Mouse (Mus musculus) midbrain, postnatal 0 days (tissue): ENCODE data around the gene Pde1b. TPM values are rescaled to one million over a fixed set of nuclear protein-coding genes. Genes with fewer than 3 reads are reported as not detected.

Experiments
- ATAC-seq: fragments of 200-750 bp; cut with Nextera tagmentation; 2 replicates; pipeline ENCODE4 v1.8.0; 2017; ENCODE audit warnings: moderate number of reproducible peaks, mild to moderate bottlenecking, moderate TSS enrichment, moderate library complexity; ENCODE audit not compliant: low FRiP score
- DNase-seq: peaks from one replicate; pipeline ENCODE4 v3.0.0-alpha.2; 2015; ENCODE audit warnings: low spot score
- H3K27ac ChIP-seq: fragments of 300-500 bp; sonication (generic); 2 replicates; pipeline ENCODE4 v1.5.1; 2014; ENCODE audit warnings: low read depth, mild to moderate bottlenecking, low read length, mixed read lengths
- H3K27me3 ChIP-seq: fragments of 300-500 bp; sonication (generic); 2 replicates; pipeline ENCODE4 v1.6.1; 2014; ENCODE audit warnings: low read length, control low read depth, mixed read lengths; ENCODE audit not compliant: insufficient read depth
- H3K36me3 ChIP-seq: fragments of 300-500 bp; sonication (generic); 2 replicates; pipeline ENCODE4 v1.6.1; 2014; ENCODE audit warnings: low read length, control low read depth, mixed read lengths; ENCODE audit not compliant: insufficient read depth
- H3K4me1 ChIP-seq: fragments of 300-500 bp; sonication (generic); 2 replicates; pipeline ENCODE4 v1.6.1; 2014; ENCODE audit warnings: mild to moderate bottlenecking, control low read depth, antibody characterized with exemption, low read length, mixed read lengths; ENCODE audit not compliant: insufficient read depth
- H3K4me2 ChIP-seq: fragments of 300-500 bp; sonication (generic); 2 replicates; pipeline ENCODE4 v1.6.1; 2014; ENCODE audit warnings: low read depth, mild to moderate bottlenecking, low read length, mixed read lengths; ENCODE audit not compliant: poor library complexity, severe bottlenecking
- H3K4me3 ChIP-seq: fragments of 300-500 bp; sonication (generic); 2 replicates; pipeline ENCODE4 v1.5.1; 2014; ENCODE audit warnings: low read depth, mild to moderate bottlenecking, low read length, moderate library complexity
- H3K9ac ChIP-seq: fragments of 300-500 bp; sonication (generic); replicated peaks from 2 replicates; pipeline ENCODE4 v1.6.1; 2014; ENCODE audit warnings: mild to moderate bottlenecking, low read length, moderate library complexity, mixed read lengths; ENCODE audit not compliant: poor library complexity, severe bottlenecking
- H3K9me3 ChIP-seq: fragments of 300-500 bp; sonication (generic); 2 replicates; pipeline ENCODE4 v1.6.1; 2016; ENCODE audit warnings: low read length, control low read depth
- CTCF ChIP-seq: IDR thresholded peaks from 2 replicates; pipeline ENCODE4 v1.5.1; 2016; ENCODE audit warnings: antibody characterized with exemption, mild to moderate bottlenecking
- WGBS: fragments of 180-500 bp; shearing (Covaris S2); extraction: QIAGEN DNeasy Blood & Tissue Kit; methylation state at CpG from one replicate; pipeline ENCODE4 v1.1.7; 2014; 5-methylcytosine and 5-hydroxymethylcytosine counted together
- polyA plus RNA-seq: library from polyadenylated mRNA; unstranded; fragments of >200 nt; fragmentation: Nextera tagmentation; extraction: Ambion mirVana; gene quantifications from 2 replicates; pipeline ENCODE4 v1.2.1, GENCODE M21; 2015
- total RNA-seq: library from RNA; depleted of rRNA; stranded (reverse); fragments of >200 nt; gene quantifications from 2 replicates; pipeline ENCODE4 v1.2.3, GENCODE M21; 2014; rRNA removed

Gene Pde1b
- total RNA-seq (112 TPM in 2 replicates), polyA plus RNA-seq (69.3 and 74.6 TPM in 2 replicates)

GRCm38 (mm10) chr15:103502435-103503250 is at the start of gene Pde1b:
Pde1b (plus strand) TSS chr15:103503034.
- Histone ChIP-seq H3K9me3 (no peaks in the 10 kb centered on the region), H3K4me2 (peak within 1 kb of the TSS; percentile 85), H3K4me1 (peaks cover 13% of the 10 kb centered on the region; the same call in 1 of the 2 replicates), H3K27me3 (no peaks in the 10 kb centered on the region), H3K36me3 (no peaks in the 10 kb centered on the region), H3K27ac (peak within 1 kb of the TSS; percentile 69), H3K4me3 (peak within 1 kb of the TSS; percentile 68), H3K9ac (peak within 1 kb of the TSS; percentile 87)
- no peak for TF ChIP-seq CTCF
- WGBS, result 1% methylated on average over 38 of the region's 63 CpGs
- ATAC-seq (peak; percentile 88), DNase-seq (peak; percentile 65)

- no peak for DNase-seq
- ATAC-seq, result no peak
Measured at GRCm38 (mm10) chr15:103453551-103454218, 49.1 kb upstream of the Pde1b start, which contains the start of gene Nckap1l. Nckap1l (plus strand) TSS chr15:103453794.

GRCm38 (mm10) chr15:103454449-103454848 is 48.4 kb upstream of the Pde1b start:
- no peaks in the 10 kb centered on the region for H3K27me3 ChIP-seq
- no peaks in the 10 kb centered on the region for H3K36me3 ChIP-seq
- H3K4me1 ChIP-seq, result no peaks in the 10 kb centered on the region
- WGBS, result 86% methylated on average over 6 of the region's 6 CpGs
- no peak overlapping the region for H3K4me2 ChIP-seq
- no peaks in the 10 kb centered on the region for H3K9me3 ChIP-seq
- no peak for DNase-seq
- TF ChIP-seq CTCF, result no peak
- H3K9ac ChIP-seq, result no peak overlapping the region
- no peak overlapping the region for H3K27ac ChIP-seq
- no peak for ATAC-seq
- no peak overlapping the region for H3K4me3 ChIP-seq

More at GRCm38 (mm10) chr15:103453551-103454218, 49.1 kb upstream of the Pde1b start, which contains the start of gene Nckap1l:
- Histone ChIP-seq H3K4me2 (no peak within 1 kb of the TSS), H3K4me1 (no peaks in the 10 kb centered on the region), H3K9ac (no peak within 1 kb of the TSS), H3K27ac (no peak within 1 kb of the TSS), H3K9me3 (no peaks in the 10 kb centered on the region), H3K27me3 (no peaks in the 10 kb centered on the region), H3K36me3 (no peaks in the 10 kb centered on the region), H3K4me3 (no peak within 1 kb of the TSS)
- TF ChIP-seq CTCF, result no peak
- WGBS, result 90% methylated on average over 13 of the region's 13 CpGs

GRCm38 (mm10) chr15:103462539-103463261 is 40.1 kb upstream of the Pde1b start:
- WGBS, result 62% methylated on average over 7 of the region's 7 CpGs
- H3K4me1 ChIP-seq, result no peaks in the 10 kb centered on the region
- DNase-seq, result peak; percentile 57

GRCm38 (mm10) chr15:103471488-103472194 is 31.2 kb upstream of the Pde1b start:
- Histone ChIP-seq H3K9me3 (no peaks in the 10 kb centered on the region), H3K9ac (no peak overlapping the region), H3K4me1 (no peaks in the 10 kb centered on the region), H3K36me3 (no peaks in the 10 kb centered on the region), H3K27me3 (no peaks in the 10 kb centered on the region), H3K4me2 (no peak overlapping the region), H3K27ac (no peak overlapping the region), H3K4me3 (no peak overlapping the region)
- WGBS, result 86% methylated on average over 7 of the region's 7 CpGs
- DNase-seq, result no peak
- no peak for TF ChIP-seq CTCF
- no peak for ATAC-seq

More at GRCm38 (mm10) chr15:103462539-103463261, 40.1 kb upstream of the Pde1b start:
- Histone ChIP-seq H3K36me3 (no peaks in the 10 kb centered on the region), H3K27ac (no peak overlapping the region), H3K27me3 (no peaks in the 10 kb centered on the region), H3K4me3 (no peak overlapping the region), H3K9ac (no peak overlapping the region), H3K9me3 (no peaks in the 10 kb centered on the region), H3K4me2 (no peak overlapping the region)
- ATAC-seq, result peak; percentile 31; the same call in 1 of the 2 replicates
- no peak for TF ChIP-seq CTCF
